Mouse (Mus musculus): ENCODE results near the gene Mboat1. TPM values are rescaled to one million over a fixed set of nuclear protein-coding genes. Genes with fewer than 3 reads are reported as not detected.

The Mboat1 gene
- polyA plus RNA-seq, 1 experiment from 2014 or later: 2.2 TPM

DNA sequence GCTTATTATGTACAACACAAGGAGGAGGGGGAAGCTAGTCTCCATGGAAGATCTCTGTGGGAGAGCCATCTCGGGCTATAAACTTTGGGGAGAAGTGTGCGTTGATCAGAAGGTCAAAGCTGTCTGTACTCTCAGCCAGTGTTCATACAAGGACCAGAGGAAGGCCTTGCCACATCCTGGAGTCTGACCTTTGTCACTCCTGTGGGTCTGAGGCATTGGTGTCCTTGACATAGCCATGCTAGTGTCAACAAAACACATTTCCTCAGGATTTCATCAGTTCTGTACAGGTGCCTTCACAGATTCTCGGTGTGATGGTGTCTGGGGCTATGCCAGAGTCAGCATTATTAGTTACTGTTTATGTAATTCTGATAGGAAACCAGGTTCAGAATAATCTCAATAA, 115.1 kb downstream of the Mboat1 start:
- Histone ChIP-seq H3K4me2 (no peak overlapping the region), H3K9me3 (replicated peaks) (no peaks in the 10 kb centered on the region), H3K4me1 (replicated peaks) (peaks cover 19% of the 10 kb centered on the region), H3K36me3 (no peaks in the 10 kb centered on the region), H3K4me3 (no peak overlapping the region), H3K27me3 (no peaks in the 10 kb centered on the region), H3K27ac (no peak overlapping the region), H3K9ac (no peak overlapping the region)
- no peak for ATAC-seq (replicated peaks; ENCODE audit: insufficient number of reproducible peaks, insufficient read depth, low FRiP score, low read depth)
- 74% methylated on average over 3 of the region's 3 CpGs for WGBS

- H3K27me3 ChIP-seq: no peaks in the 10 kb centered on the region
- H3K27ac ChIP-seq: no peak overlapping the region
- peaks cover 19% of the 10 kb centered on the region for H3K4me1 ChIP-seq (replicated peaks)
- H3K4me3 ChIP-seq: no peak overlapping the region
- no peak for ATAC-seq (replicated peaks; ENCODE audit: insufficient number of reproducible peaks, insufficient read depth, low FRiP score, low read depth)
- no peaks in the 10 kb centered on the region for H3K9me3 ChIP-seq (replicated peaks)
- no peak overlapping the region for H3K4me2 ChIP-seq
- H3K9ac ChIP-seq: no peak overlapping the region
- H3K36me3 ChIP-seq: no peaks in the 10 kb centered on the region
- WGBS: 22% methylated on average over 3 of the region's 3 CpGs
These were observed 116.4 kb downstream of the Mboat1 start for GRCm38 (mm10) chr13:30252692-30253091.

GRCm38 (mm10) chr13:30253636-30254264, 117.5 kb downstream of the Mboat1 start:
- Histone ChIP-seq H3K4me3 (no peak overlapping the region), H3K9ac (no peak overlapping the region), H3K9me3 (replicated peaks) (no peaks in the 10 kb centered on the region), H3K4me1 (replicated peaks) (peaks cover 19% of the 10 kb centered on the region), H3K27ac (peak overlapping the region; percentile 39), H3K36me3 (no peaks in the 10 kb centered on the region), H3K4me2 (no peak overlapping the region), H3K27me3 (no peaks in the 10 kb centered on the region)
- 20% methylated on average over 5 of the region's 5 CpGs for WGBS
- no peak for ATAC-seq (replicated peaks; ENCODE audit: insufficient number of reproducible peaks, insufficient read depth, low FRiP score, low read depth)

- Histone ChIP-seq H3K9ac (no peak overlapping the region), H3K9me3 (replicated peaks) (no peaks in the 10 kb centered on the region), H3K27me3 (no peaks in the 10 kb centered on the region), H3K4me3 (no peak overlapping the region), H3K27ac (no peak overlapping the region), H3K36me3 (no peaks in the 10 kb centered on the region), H3K4me1 (replicated peaks) (peaks cover 19% of the 10 kb centered on the region), H3K4me2 (no peak overlapping the region)
- 72% methylated on average over 6 of the region's 6 CpGs for WGBS
- no peak for ATAC-seq (replicated peaks; ENCODE audit: insufficient number of reproducible peaks, insufficient read depth, low FRiP score, low read depth)
These were observed 118.1 kb downstream of the Mboat1 start for GRCm38 (mm10) chr13:30254421-30254820.

GRCm38 (mm10) chr13:30258802-30259201, 122.5 kb downstream of the Mboat1 start:
- H3K9me3 ChIP-seq (replicated peaks): no peaks in the 10 kb centered on the region
- no peak overlapping the region for H3K4me2 ChIP-seq
- H3K9ac ChIP-seq: no peak overlapping the region
- peaks cover 9% of the 10 kb centered on the region for H3K4me1 ChIP-seq (replicated peaks)
- 58% methylated on average over 10 of the region's 10 CpGs for WGBS
- ATAC-seq (replicated peaks; ENCODE audit: insufficient number of reproducible peaks, insufficient read depth, low FRiP score, low read depth): no peak
- H3K4me3 ChIP-seq: no peak overlapping the region
- no peaks in the 10 kb centered on the region for H3K27me3 ChIP-seq
- no peaks in the 10 kb centered on the region for H3K36me3 ChIP-seq
- H3K27ac ChIP-seq: no peak overlapping the region

GRCm38 (mm10) chr13:30259326-30259725, 123.0 kb downstream of the Mboat1 start:
- WGBS: 86% methylated on average over 9 of the region's 9 CpGs
- no peak overlapping the region for H3K9ac ChIP-seq
- no peak overlapping the region for H3K4me2 ChIP-seq
- H3K4me3 ChIP-seq: no peak overlapping the region
- no peaks in the 10 kb centered on the region for H3K9me3 ChIP-seq (replicated peaks)
- H3K36me3 ChIP-seq: no peaks in the 10 kb centered on the region
- ATAC-seq (replicated peaks; ENCODE audit: insufficient number of reproducible peaks, insufficient read depth, low FRiP score, low read depth): no peak
- H3K4me1 ChIP-seq (replicated peaks): 0 out of 2 replicates have a peak, but pooled peaks cover 4% of the 10 kb centered on the region
- H3K27me3 ChIP-seq: no peaks in the 10 kb centered on the region
- no peak overlapping the region for H3K27ac ChIP-seq

GRCm38 (mm10) chr13:30259912-30260560, 123.7 kb downstream of the Mboat1 start:
- 0 out of 2 replicates have a peak, but pooled peaks cover 3% of the 10 kb centered on the region for H3K4me1 ChIP-seq (replicated peaks)
- H3K27me3 ChIP-seq: no peaks in the 10 kb centered on the region
- WGBS: 12% methylated on average over 8 of the region's 8 CpGs
- no peak overlapping the region for H3K4me2 ChIP-seq
- no peak overlapping the region for H3K27ac ChIP-seq
- H3K9ac ChIP-seq: no peak overlapping the region
- 0 out of 2 replicates have a peak, but pooled peaks have one; percentile 14 for ATAC-seq (replicated peaks; ENCODE audit: insufficient number of reproducible peaks, insufficient read depth, low FRiP score, low read depth)
- H3K4me3 ChIP-seq: no peak overlapping the region
- H3K9me3 ChIP-seq (replicated peaks): no peaks in the 10 kb centered on the region
- H3K36me3 ChIP-seq: no peaks in the 10 kb centered on the region

GRCm38 (mm10) chr13:30263681-30264080, 127.4 kb downstream of the Mboat1 start:
- WGBS: 51% methylated on average over 2 of the region's 2 CpGs
- H3K27me3 ChIP-seq: no peaks in the 10 kb centered on the region
- H3K4me2 ChIP-seq: no peak overlapping the region
- H3K9me3 ChIP-seq (replicated peaks): no peaks in the 10 kb centered on the region
- H3K4me3 ChIP-seq: no peak overlapping the region
- H3K36me3 ChIP-seq: no peaks in the 10 kb centered on the region
- H3K4me1 ChIP-seq (replicated peaks): 0 out of 2 replicates have a peak, but pooled peaks cover 3% of the 10 kb centered on the region
- H3K9ac ChIP-seq: no peak overlapping the region
- no peak for ATAC-seq (replicated peaks; ENCODE audit: insufficient number of reproducible peaks, insufficient read depth, low FRiP score, low read depth)
- no peak overlapping the region for H3K27ac ChIP-seq

DNA sequence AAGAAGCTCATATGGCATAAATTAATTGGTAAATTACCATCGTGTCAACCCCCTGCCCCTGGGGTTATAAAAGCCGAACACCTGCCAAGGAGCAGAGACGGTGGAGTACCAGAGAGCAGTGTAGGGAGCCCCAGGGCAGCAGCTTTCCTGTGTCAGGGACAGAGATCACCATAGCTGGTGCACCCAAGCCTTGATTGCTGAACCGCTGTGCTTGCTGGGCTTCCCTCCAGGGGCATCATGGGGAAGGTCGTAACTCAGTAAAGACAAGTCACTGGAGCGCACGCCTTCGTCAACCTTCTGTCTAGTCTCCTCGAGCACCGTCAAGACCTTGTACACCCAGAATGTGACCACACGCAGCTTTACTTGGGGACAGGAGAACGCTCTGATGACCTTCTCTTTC, 128.0 kb downstream of the Mboat1 start:
- Histone ChIP-seq H3K27ac (no peak overlapping the region), H3K4me2 (no peak overlapping the region), H3K4me1 (replicated peaks) (0 out of 2 replicates have a peak, but pooled peaks cover 3% of the 10 kb centered on the region), H3K4me3 (no peak overlapping the region), H3K9me3 (replicated peaks) (no peaks in the 10 kb centered on the region), H3K9ac (no peak overlapping the region), H3K36me3 (no peaks in the 10 kb centered on the region), H3K27me3 (no peaks in the 10 kb centered on the region)
- 78% methylated on average over 12 of the region's 12 CpGs for WGBS
- ATAC-seq (replicated peaks; ENCODE audit: insufficient number of reproducible peaks, insufficient read depth, low FRiP score, low read depth): no peak

DNA sequence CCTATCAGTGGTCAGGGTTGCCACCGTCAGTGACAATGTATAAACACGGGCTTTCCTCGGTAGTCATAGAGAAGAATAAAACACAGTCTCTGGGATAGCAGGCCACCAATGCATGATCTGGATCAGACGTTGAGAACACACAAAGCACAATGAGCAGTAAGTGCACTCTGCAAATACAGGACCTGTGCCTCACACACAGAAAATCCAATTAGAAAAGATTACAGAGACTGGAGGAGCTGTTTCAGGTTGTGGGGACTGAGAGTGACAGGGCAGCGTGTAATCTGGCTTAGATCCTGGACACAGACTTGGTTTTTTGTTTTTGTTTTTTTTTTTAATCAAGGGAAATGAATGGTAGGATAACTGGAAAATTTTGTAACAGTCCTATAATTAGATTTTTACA, 128.5 kb downstream of the Mboat1 start:
- Histone ChIP-seq H3K4me1 (replicated peaks) (0 out of 2 replicates have a peak, but pooled peaks cover under 1% of the 10 kb centered on the region), H3K36me3 (no peaks in the 10 kb centered on the region), H3K27me3 (no peaks in the 10 kb centered on the region), H3K9ac (no peak overlapping the region), H3K9me3 (replicated peaks) (no peaks in the 10 kb centered on the region), H3K4me2 (no peak overlapping the region), H3K27ac (no peak overlapping the region), H3K4me3 (no peak overlapping the region)
- no peak for ATAC-seq (replicated peaks; ENCODE audit: insufficient number of reproducible peaks, insufficient read depth, low FRiP score, low read depth)
- 65% methylated on average over 5 of the region's 5 CpGs for WGBS

- H3K4me2 ChIP-seq: no peak overlapping the region
- ATAC-seq (replicated peaks; ENCODE audit: insufficient number of reproducible peaks, insufficient read depth, low FRiP score, low read depth): no peak
- no peaks in the 10 kb centered on the region for H3K27me3 ChIP-seq
- H3K9me3 ChIP-seq (replicated peaks): no peaks in the 10 kb centered on the region
- H3K4me3 ChIP-seq: no peak overlapping the region
- no peak overlapping the region for H3K27ac ChIP-seq
- no peak overlapping the region for H3K9ac ChIP-seq
- no peaks in the 10 kb centered on the region for H3K4me1 ChIP-seq (replicated peaks)
- H3K36me3 ChIP-seq: no peaks in the 10 kb centered on the region
- WGBS: 87% methylated on average over 11 of the region's 11 CpGs
These were observed 129.7 kb downstream of the Mboat1 start for GRCm38 (mm10) chr13:30266036-30266435.
